Mouse (Mus musculus): ENCODE measurements around the gene Sap30bp. TPM values are rescaled to one million over a fixed set of nuclear protein-coding genes. Genes with fewer than 3 reads are reported as not detected.

The Sap30bp gene
- total and polyA plus RNA-seq, 3 experiments, result 72.2 to 275 (median 167) TPM

- no peak overlapping the region for H3K4me3 ChIP-seq (replicated peaks in 1 of 3; ENCODE audit: low read depth in 2 of 3, low read length in 2 of 3, poor library complexity in 1 of 3)
- H3K79me2 ChIP-seq (replicated peaks; ENCODE audit: control insufficient read depth, extremely low read depth, insufficient read depth, poor library complexity, severe bottlenecking), result no peaks in the 10 kb centered on the region
- dilution Hi-C loops (cut with MboI; ENCODE audit: extremely low pct_ligation_motif_present, extremely low pct_unique_long_range_greater_than_20kb, low sequenced_read_pairs), result no loop called here
- H3K4me1 ChIP-seq (ENCODE audit: control insufficient read depth in 1 of 2, insufficient read depth in 2 of 2), result peaks cover 2 to 4% of the 10 kb centered on the region in 2 experiments; a peak in 2 of 4 replicates
- no peak for DNase-seq (ENCODE audit: extremely low read depth)
- TF ChIP-seq BHLHE40 (IDR thresholded peaks at IDR 0.05; ENCODE audit: low read depth, low read length) (0 out of 2 replicates have a peak, but pooled peaks have one; percentile 5), ELF1 (IDR thresholded peaks at IDR 0.05; ENCODE audit: low read depth, low read length) (no peak)
- no peak overlapping the region for H3K4me2 ChIP-seq (ENCODE audit: insufficient read depth, low read depth, poor library complexity, severe bottlenecking)
- H3K36me3 ChIP-seq (replicated peaks in 1 of 2; ENCODE audit: control insufficient read depth in 1 of 2, insufficient read depth in 1 of 2, low read length in 1 of 2), result no peaks in the 10 kb centered on the region
- in situ Hi-C loops (cut with MboI; ENCODE audit: low pct_ligation_motif_present, low pct_unique_long_range_greater_than_20kb, low sequenced_read_pairs), result no loop called here
- H3K9me3 ChIP-seq (replicated peaks; ENCODE audit: low read length), result no peaks in the 10 kb centered on the region
- peaks cover 69% of the 10 kb centered on the region for H3K27me3 ChIP-seq (replicated peaks)
- no peak overlapping the region for H3K9ac ChIP-seq (ENCODE audit: insufficient read depth, low read depth)
- H3K27ac ChIP-seq (ENCODE audit: insufficient read depth, low read depth), result no peak overlapping the region
Measured at GRCm38 (mm10) chr11:115975544-115975943, 42.5 kb downstream of the Sap30bp start.

- TF ChIP-seq TCF12 (IDR thresholded peaks at IDR 0.05; ENCODE audit: low read depth, low read length), result no peak
- DNase-seq (ENCODE audit: extremely low read depth), result no peak
- no peak overlapping the region for H3K4me2 ChIP-seq (ENCODE audit: insufficient read depth, low read depth, poor library complexity, severe bottlenecking)
- H3K27me3 ChIP-seq (replicated peaks), result peaks cover 77% of the 10 kb centered on the region
- H3K36me3 ChIP-seq (replicated peaks in 1 of 2; ENCODE audit: control insufficient read depth in 1 of 2, insufficient read depth in 1 of 2, low read length in 1 of 2), result no peaks in the 10 kb centered on the region
- peaks cover 8% of the 10 kb centered on the region for H3K9me3 ChIP-seq (replicated peaks; ENCODE audit: low read length)
- no peak overlapping the region for H3K4me3 ChIP-seq (replicated peaks in 1 of 3; ENCODE audit: low read depth in 2 of 3, low read length in 2 of 3, poor library complexity in 1 of 3)
- in situ Hi-C loops (cut with MboI; ENCODE audit: low pct_ligation_motif_present, low pct_unique_long_range_greater_than_20kb, low sequenced_read_pairs), result no loop called here
- dilution Hi-C loops (cut with MboI; ENCODE audit: extremely low pct_ligation_motif_present, extremely low pct_unique_long_range_greater_than_20kb, low sequenced_read_pairs), result no loop called here
- H3K9ac ChIP-seq (ENCODE audit: insufficient read depth, low read depth), result no peak overlapping the region
- H3K27ac ChIP-seq (ENCODE audit: insufficient read depth, low read depth), result no peak overlapping the region
- peaks cover 0 to 2% of the 10 kb centered on the region in 2 experiments; a peak in 1 of 4 replicates for H3K4me1 ChIP-seq (ENCODE audit: control insufficient read depth in 1 of 2, insufficient read depth in 2 of 2)
- H3K79me2 ChIP-seq (replicated peaks; ENCODE audit: control insufficient read depth, extremely low read depth, insufficient read depth, poor library complexity, severe bottlenecking), result no peaks in the 10 kb centered on the region
Measured at GRCm38 (mm10) chr11:115982472-115982871, 49.4 kb downstream of the Sap30bp start.

- H3K4me2 ChIP-seq (ENCODE audit: insufficient read depth, low read depth, poor library complexity, severe bottlenecking), result no peak overlapping the region
- H3K4me1 ChIP-seq (ENCODE audit: control insufficient read depth in 1 of 2, insufficient read depth in 2 of 2), result peaks cover 0 to 2% of the 10 kb centered on the region in 2 experiments; a peak in 1 of 4 replicates
- dilution Hi-C loops (cut with MboI; ENCODE audit: extremely low pct_ligation_motif_present, extremely low pct_unique_long_range_greater_than_20kb, low sequenced_read_pairs) (no loop called here), in situ Hi-C loops (cut with MboI; ENCODE audit: low pct_ligation_motif_present, low pct_unique_long_range_greater_than_20kb, low sequenced_read_pairs) (no loop called here)
- DNase-seq (ENCODE audit: extremely low read depth), result no peak
- no peak overlapping the region for H3K9ac ChIP-seq (ENCODE audit: insufficient read depth, low read depth)
- no peaks in the 10 kb centered on the region for H3K36me3 ChIP-seq (replicated peaks in 1 of 2; ENCODE audit: control insufficient read depth in 1 of 2, insufficient read depth in 1 of 2, low read length in 1 of 2)
- TF ChIP-seq CHD1 (IDR thresholded peaks at IDR 0.05; ENCODE audit: low read depth, low read length) (no peak), NELFE (IDR thresholded peaks at IDR 0.05; ENCODE audit: low read depth, low read length) (no peak), USF1 (IDR thresholded peaks at IDR 0.05; ENCODE audit: low read depth, low read length) (no peak), HCFC1 (IDR thresholded peaks at IDR 0.05; ENCODE audit: low read depth, low read length) (no peak), IRF4 (IDR thresholded peaks at IDR 0.05; ENCODE audit: low read depth, low read length) (no peak), MXI1 (IDR thresholded peaks at IDR 0.05; ENCODE audit: low read depth, low read length) (no peak), ZC3H11A (IDR thresholded peaks at IDR 0.05; ENCODE audit: low read depth, low read length) (no peak)
- no peak overlapping the region for H3K27ac ChIP-seq (ENCODE audit: insufficient read depth, low read depth)
- H3K79me2 ChIP-seq (replicated peaks; ENCODE audit: control insufficient read depth, extremely low read depth, insufficient read depth, poor library complexity, severe bottlenecking), result no peaks in the 10 kb centered on the region
- no peak overlapping the region for H3K4me3 ChIP-seq (replicated peaks in 1 of 3; ENCODE audit: low read depth in 2 of 3, low read length in 2 of 3, poor library complexity in 1 of 3)
- H3K9me3 ChIP-seq (replicated peaks; ENCODE audit: low read length), result peaks cover 8% of the 10 kb centered on the region
- peaks cover 73% of the 10 kb centered on the region for H3K27me3 ChIP-seq (replicated peaks)
Measured at GRCm38 (mm10) chr11:115983291-115983690, 50.2 kb downstream of the Sap30bp start.
